Comparison of ENCODE assay signal across 26 mouse cellular contexts in genomic region chr12:27648602-27649001, GRCm38 (mm10).
"Had no signal": no experiment of that assay in that cellular context is flagged by ENCODE, and none has a peak within 500 bp of the region (broad histone marks: within the 10 kb centered on the region; RNA-seq: fewer than 3 reads in every experiment).

No protein-coding gene starts in this region.

- H3K4me1 ChIP-seq: heart, embryonic 15.5 days; limb, embryonic 13.5 days; limb, embryonic 15.5 days; liver, embryonic 12.5 days had no signal

- H3K9me3 ChIP-seq: heart, embryonic 13.5 days; heart, embryonic 15.5 days; hindbrain, embryonic 13.5 days; hindbrain, embryonic 15.5 days; intestine, embryonic 15.5 days; kidney, embryonic 15.5 days; limb, embryonic 13.5 days; limb, embryonic 15.5 days; liver, embryonic 12.5 days had no signal

- ATAC-seq: hindbrain, postnatal 0 days; intestine, embryonic 15.5 days; liver, embryonic 12.5 days had no signal

- H3K9ac ChIP-seq: heart, embryonic 13.5 days; heart, embryonic 15.5 days; hindbrain, embryonic 13.5 days; hindbrain, embryonic 15.5 days; intestine, embryonic 15.5 days; kidney, embryonic 15.5 days; limb, embryonic 13.5 days; limb, embryonic 15.5 days; liver, embryonic 12.5 days; liver, embryonic 14.5 days had no signal

- H3K36me3 ChIP-seq: heart, embryonic 13.5 days; heart, embryonic 15.5 days; hindbrain, embryonic 13.5 days; hindbrain, embryonic 15.5 days; intestine, embryonic 15.5 days; kidney, embryonic 15.5 days; limb, embryonic 13.5 days; limb, embryonic 15.5 days; liver, embryonic 12.5 days had no signal

- H3K27ac ChIP-seq: heart, adult 2 months; heart, embryonic 13.5 days; heart, embryonic 15.5 days; hindbrain, embryonic 13.5 days; hindbrain, embryonic 15.5 days; hindbrain, postnatal 0 days; intestine, embryonic 15.5 days; kidney, embryonic 15.5 days; kidney, postnatal 0 days; limb, embryonic 13.5 days; limb, embryonic 15.5 days; liver, embryonic 12.5 days; liver, embryonic 14.5 days had no signal

- DNase-seq: gastrocnemius, postnatal 14 days; gastrocnemius, postnatal 36 days; heart, adult 2 months; heart, postnatal 14 days; heart, postnatal 36 days; kidney, adult 11 months; kidney, adult 2 months; kidney, adult 9 months; kidney, postnatal 14 days; kidney, postnatal 36 days; layer of hippocampus, adult 9-11 months; layer of hippocampus, postnatal 36 days; left cerebral cortex, postnatal 4 days had no signal

- H3K27me3 ChIP-seq: heart, embryonic 13.5 days; heart, embryonic 15.5 days; hindbrain, embryonic 13.5 days; hindbrain, embryonic 15.5 days; intestine, embryonic 15.5 days; kidney, embryonic 15.5 days; limb, embryonic 13.5 days; limb, embryonic 15.5 days had no signal

- H3K4me2 ChIP-seq: heart, embryonic 11.5 days; heart, embryonic 13.5 days; heart, embryonic 15.5 days; hindbrain, embryonic 13.5 days; hindbrain, embryonic 15.5 days; intestine, embryonic 15.5 days; kidney, embryonic 15.5 days; limb, embryonic 13.5 days; limb, embryonic 15.5 days; liver, embryonic 12.5 days had no signal

- H3K4me3 ChIP-seq: heart, adult 2 months; heart, embryonic 13.5 days; heart, embryonic 15.5 days; hindbrain, embryonic 13.5 days; hindbrain, embryonic 15.5 days; intestine, embryonic 15.5 days; kidney, embryonic 15.5 days; limb, embryonic 13.5 days; limb, embryonic 15.5 days; liver, embryonic 12.5 days had no signal
